Mouse (Mus musculus) kidney, adult 2 months (tissue): ENCODE results near the gene Olfr784. TPM values are rescaled to one million over a fixed set of nuclear protein-coding genes. Genes with fewer than 3 reads are reported as not detected.
"Not testable (repeated sequence)": the region's sequence is repeated elsewhere in the genome, so short reads cannot be mapped to it uniquely, and the experiment has no call there.

ENCODE experiments used
- DNase-seq: peaks from one replicate; pipeline ENCODE4 v3.0.0; 2021
- H3K27ac ChIP-seq: fragments of 200-500 bp; 2 replicates; pipeline ENCODE4 v1.5.1; 2012; ENCODE audit warnings: low read depth, low read length, control low read depth, inconsistent platforms; ENCODE audit not compliant: insufficient read depth
- H3K27me3 ChIP-seq: fragments of 200-500 bp; replicated peaks from 2 replicates; pipeline ENCODE4 v1.6.1; 2012; ENCODE audit warnings: mild to moderate bottlenecking, moderate library complexity, low read length, inconsistent platforms; ENCODE audit not compliant: control insufficient read depth, insufficient read depth
- H3K36me3 ChIP-seq: fragments of 200-500 bp; 2 replicates; pipeline ENCODE4 v1.6.1; 2012; ENCODE audit warnings: mild to moderate bottlenecking, moderate library complexity, low read length, inconsistent platforms; ENCODE audit not compliant: control insufficient read depth, insufficient read depth
- H3K4me1 ChIP-seq: fragments of 200-500 bp; 2 replicates; pipeline ENCODE4 v1.6.1; 2011; ENCODE audit warnings: low read length; ENCODE audit not compliant: control insufficient read depth, insufficient read depth
- H3K4me3 ChIP-seq: fragments of 200-500 bp; 2 replicates; pipeline ENCODE4 v1.5.1; 2011; ENCODE audit warnings: mild to moderate bottlenecking, low read depth, low read length, control low read depth; ENCODE audit not compliant: insufficient read depth
- CTCF ChIP-seq: fragments of 200-500 bp; conservative IDR thresholded peaks from 2 replicates; pipeline ENCODE4 v1.5.1; 2011; ENCODE audit warnings: low read depth, mild to moderate bottlenecking, control low read depth, low read length, moderate library complexity, mixed read lengths; ENCODE audit not compliant: insufficient read depth, insufficient read length
- POLR2A ChIP-seq: fragments of 200-500 bp; IDR thresholded peaks from one replicate; pipeline ENCODE4 v1.6.1; 2011; ENCODE audit warnings: low read depth, low read length, control low read depth
- WGBS: fragments of 180-500 bp; shearing (Covaris S2); methylation state at CpG from one replicate; pipeline ENCODE4 v1.1.7; 2018; 5-methylcytosine and 5-hydroxymethylcytosine counted together
- polyA plus RNA-seq: library from polyadenylated mRNA; depleted of rRNA; stranded (reverse); fragments of >200 nt; gene quantifications from 2 replicates; pipeline ENCODE4 v1.2.3, GENCODE M21; 2012; rRNA removed

Gene Olfr784
- polyA plus RNA-seq = not detected in 2 replicates

DNA sequence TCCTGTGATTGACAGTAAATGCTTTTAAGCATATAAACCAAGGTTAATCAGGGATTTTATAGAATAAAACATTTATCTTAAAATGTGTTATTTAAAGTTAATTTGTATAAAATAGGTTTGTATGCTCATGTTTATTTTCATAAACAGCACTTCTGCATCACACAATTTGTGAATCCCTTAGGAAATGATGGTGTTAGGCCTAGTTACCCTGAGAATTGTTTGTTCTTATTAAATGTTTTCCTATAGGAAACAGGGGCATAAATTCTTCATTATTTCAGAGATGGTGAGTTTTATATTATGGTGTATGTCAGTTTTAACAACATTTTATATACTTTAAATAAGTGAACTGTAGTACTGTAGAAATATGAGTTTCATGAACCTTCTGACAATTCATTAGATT lies at the start of gene Olfr784:
TSS of gene Olfr784 (plus strand) at position 301 of the 400 bp plus-strand sequence.
- no peak for DNase-seq
- no peaks in the 10 kb centered on the region for H3K4me1 ChIP-seq
- no peak within 1 kb of the TSS for H3K27ac ChIP-seq
- no peak within 1 kb of the TSS for H3K4me3 ChIP-seq
- no peaks in the 10 kb centered on the region for H3K36me3 ChIP-seq
- H3K27me3 ChIP-seq = no peaks in the 10 kb centered on the region
- TF ChIP-seq CTCF (no peak), POLR2A (no peak)

DNA sequence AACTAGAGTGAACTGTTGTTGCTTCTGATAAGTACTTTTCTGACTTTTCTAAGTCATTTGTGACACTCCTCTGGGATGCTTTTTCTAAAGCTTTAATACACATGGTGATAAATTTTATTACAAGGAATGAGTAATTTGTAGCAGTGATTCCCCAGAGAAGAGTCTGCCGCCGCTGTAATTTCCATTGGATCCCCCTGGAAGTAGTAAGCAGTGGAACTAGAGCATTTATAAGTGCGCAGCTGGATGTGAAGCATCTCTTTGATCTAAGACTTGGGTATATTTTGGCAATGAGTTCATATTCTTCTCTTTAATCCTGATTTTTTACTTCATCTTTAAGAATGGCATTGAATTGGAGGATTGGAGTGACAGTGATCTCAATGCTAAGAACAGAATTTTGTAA lies 35.3 kb upstream of the Olfr784 start, which contains the start of gene Olfr782:
TSS of gene Olfr782 (plus strand) at position 301 of the 400 bp plus-strand sequence.
- WGBS = 88% methylated on average over 3 of the region's 3 CpGs
- TF ChIP-seq POLR2A (no peak), CTCF (no peak)
- no peaks in the 10 kb centered on the region for H3K4me1 ChIP-seq

DNA sequence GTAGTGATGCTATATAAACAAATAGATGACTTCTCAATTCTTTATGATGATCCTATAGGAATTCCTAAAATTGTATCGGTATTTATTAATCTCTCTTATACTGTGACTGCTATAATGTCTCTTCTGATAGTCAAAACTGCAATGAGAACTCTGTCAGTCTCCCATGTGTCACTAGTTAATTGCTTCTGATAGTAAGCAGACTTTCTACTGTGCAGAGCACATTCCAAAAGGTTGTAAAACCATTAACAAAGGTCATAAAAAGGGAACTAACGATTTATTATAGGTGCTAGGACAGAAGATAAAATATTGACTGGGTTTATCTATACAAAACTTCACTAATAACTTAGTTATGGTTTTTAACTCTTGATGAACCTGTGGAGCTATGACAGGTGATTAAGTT lies 31.4 kb upstream of the Olfr784 start:
- H3K27ac ChIP-seq, H3K4me1 ChIP-seq, DNase-seq, H3K27me3 ChIP-seq, H3K36me3 ChIP-seq, H3K4me3 ChIP-seq: not testable (repeated sequence)
- 55% methylated on average over 2 of the region's 2 CpGs for WGBS

More for the DNA sequence above, 35.3 kb upstream of the Olfr784 start, which contains the start of gene Olfr782:
- H3K27ac ChIP-seq = no peak within 1 kb of the TSS
- no peak for DNase-seq
- H3K4me3 ChIP-seq = no peak within 1 kb of the TSS
- H3K36me3 ChIP-seq = no peaks in the 10 kb centered on the region
- no peaks in the 10 kb centered on the region for H3K27me3 ChIP-seq

DNA sequence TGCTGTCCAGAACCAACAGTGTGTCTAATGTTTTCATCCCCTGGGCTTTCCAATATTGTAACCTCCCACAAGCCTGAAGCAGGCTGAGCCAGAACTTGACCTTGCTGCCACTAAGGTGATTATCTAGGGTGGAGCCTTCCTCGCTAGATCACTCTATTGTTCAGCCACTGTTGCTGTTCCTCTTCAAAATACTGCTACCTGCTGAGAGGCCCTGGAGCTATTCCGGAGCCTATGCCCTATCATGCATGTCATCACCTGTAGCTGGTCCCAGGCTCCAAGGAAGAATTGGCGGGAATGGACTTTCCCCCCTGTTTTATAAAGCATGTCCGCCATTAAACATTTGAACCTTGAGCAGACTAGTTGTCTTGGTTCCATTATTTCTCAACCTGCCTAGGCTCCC lies 27.4 kb upstream of the Olfr784 start:
- not testable (repeated sequence) for H3K4me3 ChIP-seq, H3K27me3 ChIP-seq, H3K36me3 ChIP-seq, H3K27ac ChIP-seq, H3K4me1 ChIP-seq, DNase-seq
- WGBS = 78% methylated on average over 4 of the region's 4 CpGs

GRCm38 (mm10) chr10:129357307-129357706 lies 26.6 kb upstream of the Olfr784 start:
- Histone ChIP-seq H3K4me1 (no peaks in the 10 kb centered on the region), H3K27ac (no peak overlapping the region), H3K4me3 (no peak overlapping the region), H3K36me3 (no peaks in the 10 kb centered on the region), H3K27me3 (no peaks in the 10 kb centered on the region)
- TF ChIP-seq POLR2A (no peak), CTCF (no peak)
- DNase-seq = no peak
- 71% methylated on average over 5 of the region's 5 CpGs for WGBS

DNA sequence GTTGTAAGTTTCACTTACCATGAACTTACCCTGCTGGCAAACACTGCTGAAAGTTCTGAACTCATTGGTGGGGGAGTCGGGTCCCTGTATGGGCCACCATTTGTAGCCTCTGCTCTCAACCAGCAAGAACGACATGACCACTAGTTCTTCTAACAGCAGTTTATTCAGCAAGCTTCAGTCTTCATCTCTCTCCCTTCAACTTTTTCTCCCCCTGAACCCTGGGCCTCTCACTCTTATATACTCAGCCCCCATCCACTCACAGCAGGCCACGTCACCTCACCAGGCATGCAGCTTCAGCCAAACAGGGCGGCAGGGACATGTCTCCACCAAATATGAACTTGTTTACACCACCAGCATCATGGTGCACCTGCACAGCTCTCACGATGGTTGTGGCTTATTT lies 9.8 kb upstream of the Olfr784 start:
- WGBS = 85% methylated on average over 5 of the region's 5 CpGs
- H3K27me3 ChIP-seq, DNase-seq, H3K36me3 ChIP-seq, H3K4me3 ChIP-seq, H3K4me1 ChIP-seq, H3K27ac ChIP-seq: not testable (repeated sequence)

GRCm38 (mm10) chr10:129400892-129401291 lies 17.0 kb downstream of the Olfr784 start:
- WGBS = 51% methylated on average over 5 of the region's 5 CpGs
- no peak for DNase-seq
- H3K4me1 ChIP-seq = no peaks in the 10 kb centered on the region
- H3K27ac ChIP-seq = no peak overlapping the region
- TF ChIP-seq CTCF = no peak
- no peak for TF ChIP-seq POLR2A
- H3K36me3 ChIP-seq = no peaks in the 10 kb centered on the region
- no peak overlapping the region for H3K4me3 ChIP-seq
- H3K27me3 ChIP-seq = no peaks in the 10 kb centered on the region

DNA sequence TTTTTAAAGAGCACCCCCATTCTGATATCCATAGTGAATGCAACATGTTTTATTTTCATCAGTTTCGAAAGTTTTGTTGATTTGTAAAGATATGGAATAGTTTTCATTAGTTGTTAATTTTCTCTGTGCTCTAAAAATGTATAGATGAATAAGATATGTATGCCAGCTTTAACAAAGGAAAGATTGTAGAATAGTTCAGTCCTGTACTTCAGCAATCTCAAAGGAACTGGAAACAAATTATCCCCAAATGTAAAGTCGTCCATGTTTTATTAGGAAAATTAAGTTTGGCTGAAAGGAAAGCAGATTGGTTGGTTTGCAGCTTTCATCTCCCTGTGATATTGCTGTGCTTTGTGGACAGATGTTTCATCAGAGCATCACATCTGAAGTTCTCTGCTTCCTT lies 21.2 kb downstream of the Olfr784 start, which contains the start of gene Olfr785:
TSS of gene Olfr785 (plus strand) at position 301 of the 400 bp plus-strand sequence.
- Histone ChIP-seq H3K27ac (no peak within 1 kb of the TSS), H3K27me3 (no peaks in the 10 kb centered on the region), H3K4me1 (no peaks in the 10 kb centered on the region), H3K36me3 (no peaks in the 10 kb centered on the region), H3K4me3 (no peak within 1 kb of the TSS)
- TF ChIP-seq CTCF = no peak
- no peak for TF ChIP-seq POLR2A
- WGBS = 62% methylated on average over 2 of the region's 2 CpGs
- DNase-seq = no peak
